Mouse (Mus musculus) megakaryocyte, embryonic 14.5 days (primary cell): ENCODE measurements at regions not wholly inside any gene's neighbourhood (a gene's known extent, or its start where the extent isn't known, plus 50 kb on each side); places are given as distances from the start of the nearest gene placed in this dataset.

ENCODE experiments used
- FLI1 ChIP-seq: IDR thresholded peaks from 2 replicates; pipeline ENCODE4 v1.6.1; 2012; ENCODE audit warnings: low read length, inconsistent platforms, mixed read lengths
- GATA1 ChIP-seq: IDR thresholded peaks from 3 replicates; pipeline ENCODE4 v1.6.1; 2012; ENCODE audit warnings: mixed read lengths, low read length, inconsistent platforms, borderline replicate concordance

GRCm38 (mm10) chr2:50772101-50772500, 376.8 kb downstream of the Rnd3 start:
- no peak for TF ChIP-seq GATA1
- no peak for TF ChIP-seq FLI1
